Mouse (Mus musculus) monocyte, adult 5-6 weeks (primary cell): ENCODE data around the gene Itgb8. TPM values are rescaled to one million over a fixed set of nuclear protein-coding genes. Genes with fewer than 3 reads are reported as not detected.
A peak's percentile ranks its signal among the peaks of the same experiment; 100 is the strongest.

Experiments
- ATAC-seq: fragments of 153-309, 156-312 bp; replicated peaks from 2 replicates; pipeline ENCODE4 v1.8.0; 2017; ENCODE audit warnings: mild to moderate bottlenecking; ENCODE audit not compliant: low TSS enrichment, insufficient number of reproducible peaks, severe bottlenecking, poor library complexity, low FRiP score
- total RNA-seq: library from RNA; stranded (forward); fragments of 200-1000, 200-491, 200-594 nt; gene quantifications from 3 replicates; pipeline ENCODE4 v1.2.3, GENCODE M21; 2017

Gene Itgb8
- total RNA-seq, 1 experiment from 2014 or later, result not detected

DNA sequence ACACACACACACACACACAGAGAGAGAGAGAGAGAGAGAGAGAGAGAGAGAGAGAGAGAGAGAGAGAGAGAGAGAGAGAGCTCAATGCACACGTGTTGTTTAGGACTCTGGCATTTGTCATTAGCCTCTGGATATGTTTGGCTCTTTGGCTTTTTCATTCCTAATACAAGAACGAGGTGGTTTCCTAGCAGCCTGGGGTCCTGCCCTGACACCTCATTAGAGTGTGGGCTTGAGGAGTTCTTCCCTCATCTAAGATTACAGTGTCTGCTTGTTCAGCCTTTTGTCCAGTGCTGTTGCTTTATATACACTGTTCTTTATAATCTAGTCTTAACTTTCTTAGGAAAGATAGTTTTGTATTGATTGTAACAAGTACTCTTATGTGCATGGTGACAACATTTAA is 27.1 kb downstream of the Itgb8 start:
- ATAC-seq, result no peak

DNA sequence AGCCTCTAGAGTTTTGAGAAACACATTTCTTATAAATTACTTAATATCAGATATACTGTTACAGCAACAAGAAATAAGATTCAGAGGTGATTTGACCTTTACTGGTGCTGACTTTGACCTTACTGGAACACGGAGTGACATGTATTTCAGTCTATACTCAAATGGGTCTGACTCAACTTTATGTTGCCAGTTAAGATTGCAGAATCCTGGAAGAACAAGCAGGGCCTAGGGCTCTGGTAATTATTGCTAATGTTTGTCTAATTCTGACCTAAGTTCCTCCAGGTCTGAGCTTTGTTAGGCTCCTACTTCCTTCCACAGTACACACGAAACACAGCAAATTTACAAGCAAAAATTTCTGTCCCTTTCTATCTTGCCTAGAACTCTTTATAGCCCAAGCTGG is 28.0 kb downstream of the Itgb8 start:
- no peak for ATAC-seq

DNA sequence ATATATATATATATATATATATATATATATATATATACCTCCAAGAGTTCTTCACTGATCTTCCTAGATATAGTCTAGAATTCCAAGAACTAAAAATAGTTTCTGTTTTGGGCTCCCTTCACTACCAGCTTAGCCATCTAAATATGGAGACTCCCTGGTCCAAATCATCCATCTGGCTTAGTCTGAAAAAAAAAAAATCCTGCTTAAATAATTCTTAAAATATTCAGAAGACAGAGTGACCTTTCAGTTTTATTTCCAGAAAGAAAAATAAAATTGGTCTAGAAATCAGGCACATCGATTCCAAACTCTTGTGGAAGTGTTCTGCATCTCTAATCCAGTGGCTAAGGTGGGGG is 28.6 kb downstream of the Itgb8 start:
- ATAC-seq, result no peak

DNA sequence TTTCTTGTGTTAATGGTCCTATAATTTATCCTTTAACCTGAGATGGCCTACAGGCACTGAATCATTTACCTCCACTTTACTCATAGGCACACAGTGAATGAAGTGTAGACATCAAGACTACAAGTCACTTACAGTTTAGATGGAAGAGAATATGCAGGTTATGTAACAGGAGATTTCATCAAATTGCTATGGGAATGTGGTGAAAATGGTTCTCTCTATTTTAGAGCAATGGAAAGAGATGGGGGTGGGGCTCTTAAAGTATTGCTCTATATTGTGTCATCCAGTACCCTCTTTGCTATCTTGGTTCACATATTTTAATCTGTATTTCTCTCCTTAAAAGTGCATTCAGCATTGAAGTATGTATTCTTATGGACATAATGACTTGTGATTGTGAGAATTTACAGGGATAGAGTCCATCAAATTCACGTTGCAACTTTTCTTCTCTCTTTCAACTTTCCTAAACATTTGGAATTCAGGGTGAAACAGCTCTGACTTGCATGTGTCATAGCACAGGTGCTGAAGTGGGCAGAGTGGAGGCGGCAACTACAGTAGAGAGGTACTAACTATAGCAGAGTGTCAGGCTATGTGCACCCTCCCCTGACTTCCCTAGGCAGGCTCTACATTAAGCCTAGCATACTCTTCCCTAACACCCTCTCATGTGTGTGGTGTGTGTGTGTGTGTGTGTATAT is 29.1 kb downstream of the Itgb8 start:
- no peak for ATAC-seq

DNA sequence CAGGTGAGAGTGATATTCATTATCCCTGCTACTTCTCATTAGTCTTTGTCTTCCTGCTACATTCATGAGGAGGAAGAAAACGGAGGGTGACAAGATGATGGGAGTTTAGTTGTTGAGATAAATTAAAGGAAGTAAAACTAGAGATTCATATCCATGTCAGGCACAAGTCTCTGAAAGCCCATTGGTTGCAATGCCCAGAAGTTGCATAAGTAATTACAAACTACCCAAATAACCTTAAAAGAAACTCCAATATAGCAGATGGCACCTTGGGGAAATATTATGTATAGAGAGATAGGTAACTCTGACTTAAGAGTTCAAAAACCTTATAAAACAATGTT is 31.2 kb downstream of the Itgb8 start:
- ATAC-seq, result 0 out of 2 replicates have a peak, but pooled peaks have one; percentile 12

DNA sequence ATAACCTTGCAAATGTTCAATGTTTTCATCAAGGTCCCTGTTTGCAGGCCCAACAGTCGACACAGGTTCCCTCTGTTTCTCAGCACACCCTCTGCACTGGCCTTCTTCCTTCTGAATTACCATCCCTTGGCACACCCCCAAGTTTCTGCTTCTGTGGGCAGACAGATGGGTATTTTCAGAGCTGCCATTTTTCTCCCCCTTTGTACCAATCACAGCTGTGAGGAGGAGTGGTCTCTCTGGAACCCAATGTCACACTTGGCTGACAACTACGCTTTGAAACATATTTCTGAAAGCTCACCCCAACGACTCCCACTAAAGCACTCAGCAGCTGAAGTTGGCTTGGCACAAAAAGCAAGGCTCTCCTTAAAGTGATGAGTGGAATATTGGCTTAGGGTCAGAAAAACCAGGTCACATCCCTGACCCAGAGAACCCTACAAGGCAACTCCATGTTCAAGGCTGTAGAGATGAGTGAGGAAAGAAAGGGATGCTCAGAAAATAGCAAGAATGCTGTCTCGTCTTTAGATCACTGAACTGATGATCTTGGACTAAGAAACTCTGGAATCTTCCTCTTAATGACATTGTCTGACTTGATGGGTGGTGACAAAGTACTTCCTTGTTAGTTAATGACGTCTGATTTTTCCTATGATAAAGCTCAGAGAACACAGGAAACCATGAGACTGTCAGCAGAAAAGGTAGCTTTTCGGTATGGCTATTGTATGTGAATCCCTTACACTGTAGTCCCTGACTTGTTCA is 31.7 kb downstream of the Itgb8 start:
- ATAC-seq, result peak; percentile 30; the same call in 1 of the 2 replicates

DNA sequence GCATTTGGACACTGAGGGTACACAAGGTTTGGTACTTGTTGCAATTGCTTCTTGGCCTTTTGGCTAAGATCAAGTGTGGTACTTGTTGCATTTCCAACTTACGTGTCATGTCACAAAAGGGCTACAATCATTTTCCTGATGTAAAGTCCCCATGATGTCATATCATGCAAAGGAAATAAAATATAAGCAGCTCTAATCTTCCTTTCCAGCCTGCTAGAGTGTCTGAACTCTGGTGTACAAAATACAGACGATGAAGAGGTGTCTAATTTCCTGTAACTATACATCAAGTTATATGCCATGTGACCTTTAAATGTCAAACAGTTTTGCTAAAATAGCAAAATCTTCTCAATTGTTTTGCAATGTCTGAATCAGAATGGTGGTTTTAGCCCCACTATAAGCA is 34.2 kb downstream of the Itgb8 start:
- ATAC-seq, result no peak

DNA sequence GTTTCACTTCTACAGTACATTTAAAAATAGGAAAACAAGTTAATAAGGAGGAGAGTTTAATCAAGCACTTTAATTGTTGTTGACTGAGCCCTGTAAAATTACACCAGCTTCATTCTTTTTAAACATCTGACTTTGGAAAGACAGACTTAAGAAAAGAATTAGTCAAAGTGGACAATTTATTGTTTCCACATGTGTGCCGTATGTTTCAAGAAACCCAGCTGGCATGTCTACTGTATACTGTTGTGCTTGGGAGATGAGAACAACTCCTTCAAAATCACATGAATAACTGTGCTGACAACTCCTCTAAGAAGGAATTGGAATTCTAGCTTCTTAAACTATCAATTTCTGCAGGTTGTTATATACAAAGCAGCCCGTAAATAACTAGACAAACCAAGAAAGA is 35.8 kb downstream of the Itgb8 start:
- ATAC-seq, result no peak

DNA sequence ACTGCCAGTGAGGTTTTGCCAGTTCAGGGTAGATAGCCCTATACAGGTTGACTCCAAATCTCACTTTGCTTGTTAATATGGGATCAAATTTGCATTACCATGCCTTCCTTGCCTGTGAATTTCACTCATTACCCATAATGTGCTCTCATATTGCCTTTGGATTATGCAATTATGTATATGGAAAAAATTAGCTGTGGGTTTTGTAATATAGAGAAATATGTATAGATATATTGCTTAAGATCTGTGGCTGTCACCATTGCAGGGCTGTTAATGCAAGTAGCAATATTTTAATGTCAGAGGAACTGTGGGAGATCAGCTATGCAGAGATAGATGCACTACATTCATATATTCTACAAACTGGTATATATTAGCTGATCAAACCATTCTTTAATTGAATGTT is 43.5 kb downstream of the Itgb8 start:
- no peak for ATAC-seq

DNA sequence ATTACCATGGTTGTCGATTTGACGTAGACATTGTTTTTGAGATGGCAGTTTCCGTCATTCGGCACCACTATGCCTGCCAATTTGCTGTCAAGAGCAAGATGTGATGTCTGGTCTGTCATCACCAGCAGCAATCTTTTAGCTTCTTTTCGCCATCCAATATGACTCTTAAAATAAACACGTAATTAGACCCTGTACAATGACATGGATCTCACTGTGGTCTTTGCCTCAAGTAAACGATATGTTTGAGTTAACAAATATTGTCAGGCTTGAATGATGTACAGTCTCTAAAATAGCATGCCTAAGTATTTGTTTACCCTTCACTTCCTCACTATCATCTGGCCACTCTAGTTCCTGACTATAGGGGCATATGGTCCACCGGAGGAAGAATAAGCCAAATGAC is 48.8 kb downstream of the Itgb8 start:
- no peak for ATAC-seq

DNA sequence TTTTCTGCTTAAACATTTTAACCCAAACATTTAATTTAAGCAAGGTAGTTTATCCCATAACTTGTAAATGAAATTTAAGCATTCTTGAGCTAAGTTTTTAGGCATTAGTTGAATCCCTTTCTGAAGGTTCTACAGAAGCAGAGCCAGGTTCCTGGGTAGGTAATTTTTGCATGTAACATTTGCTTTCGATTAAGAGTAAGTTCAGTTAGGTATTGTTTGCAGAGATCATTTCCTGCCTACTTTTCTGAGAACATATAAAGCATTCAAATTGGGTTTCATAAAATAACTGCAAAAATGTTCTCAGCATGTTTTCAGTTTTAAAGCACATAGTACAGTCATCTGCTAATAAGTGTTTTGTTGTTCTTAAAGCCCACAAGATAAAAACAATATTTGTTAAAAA is 53.2 kb downstream of the Itgb8 start:
- ATAC-seq, result no peak

DNA sequence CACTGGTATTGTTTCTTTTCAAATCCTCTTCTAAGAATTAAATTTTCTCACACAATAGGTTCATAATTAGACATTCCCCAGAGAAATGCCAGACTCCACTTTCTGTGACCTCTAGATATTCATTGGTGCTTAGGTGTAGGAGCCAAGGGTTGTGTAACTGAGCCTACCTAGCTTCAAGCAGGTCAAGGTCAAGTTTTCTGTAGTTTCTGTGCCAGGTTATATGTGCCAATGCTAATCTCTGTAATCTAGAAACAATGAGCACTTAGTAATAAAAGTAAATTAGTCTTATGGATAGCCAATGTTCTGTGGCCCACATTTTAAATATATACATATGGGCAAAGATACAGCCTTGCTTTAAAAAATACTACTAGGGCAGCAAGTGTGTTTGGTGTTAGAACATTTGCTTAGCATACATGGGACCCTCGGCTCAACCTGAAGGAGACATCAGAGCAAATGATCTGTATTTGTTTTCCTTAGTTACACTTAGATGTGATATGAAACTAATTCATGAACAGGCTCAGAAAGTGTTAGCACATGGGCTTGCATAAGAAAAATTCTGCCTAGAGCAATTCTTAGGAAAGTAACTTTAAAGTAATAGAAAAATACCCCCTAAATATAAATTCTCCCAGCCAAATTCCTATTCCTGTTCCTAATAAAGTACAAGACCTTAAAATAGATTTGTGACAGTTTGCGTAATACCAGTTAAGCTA is 56.2 kb downstream of the Itgb8 start:
- ATAC-seq, result no peak

DNA sequence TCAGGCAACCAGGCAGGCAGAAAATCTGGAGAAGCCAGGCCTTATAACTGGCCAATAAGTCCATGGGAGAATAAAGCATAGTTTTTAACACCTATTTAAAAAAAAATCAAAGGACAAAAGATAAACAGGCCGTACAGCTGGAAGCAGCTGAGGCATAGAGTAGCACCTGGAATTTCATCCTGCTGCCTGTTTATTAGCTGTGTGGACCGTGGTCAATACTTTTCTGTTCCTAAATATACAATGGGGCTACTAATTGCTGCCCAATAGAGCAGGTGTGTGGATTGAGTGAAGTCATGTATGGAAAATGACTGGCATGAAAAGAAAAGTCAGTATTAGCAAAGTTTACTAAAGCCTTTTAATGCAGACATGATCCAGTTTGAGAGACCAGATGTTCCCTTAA is 62.6 kb downstream of the Itgb8 start:
- ATAC-seq, result no peak

DNA sequence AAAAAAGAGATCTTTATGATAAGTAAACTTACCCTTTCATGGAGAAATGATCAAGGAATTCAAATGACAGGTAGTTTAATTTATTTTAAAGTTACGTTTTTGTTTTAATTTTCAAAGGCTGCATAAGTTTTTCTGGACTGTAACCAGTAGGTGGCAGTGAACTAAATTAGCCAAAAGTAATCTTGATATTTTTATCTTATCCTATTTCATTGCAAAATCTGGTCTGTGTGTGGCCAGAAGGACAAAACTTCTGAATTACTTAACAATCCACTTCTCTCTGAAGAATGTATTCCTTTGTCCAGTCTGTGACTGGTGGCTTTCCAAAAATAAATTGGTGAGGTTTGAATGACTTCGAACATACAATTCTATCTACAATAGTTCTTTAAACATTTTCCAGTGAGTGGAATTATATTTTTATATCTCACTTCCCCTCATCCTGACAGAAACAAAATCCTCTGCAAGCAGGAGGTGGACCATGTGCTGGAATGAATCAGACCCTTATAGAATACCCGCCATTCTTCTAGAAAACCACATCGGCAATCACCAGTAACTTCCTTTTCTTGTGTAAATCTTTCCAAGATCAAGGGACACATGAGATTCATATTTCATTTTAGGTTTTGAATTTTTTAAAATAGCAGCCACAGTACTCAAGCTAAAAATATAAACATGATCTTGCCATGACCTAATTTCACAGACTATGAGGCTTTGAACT is 68.6 kb downstream of the Itgb8 start:
- ATAC-seq, result no peak

DNA sequence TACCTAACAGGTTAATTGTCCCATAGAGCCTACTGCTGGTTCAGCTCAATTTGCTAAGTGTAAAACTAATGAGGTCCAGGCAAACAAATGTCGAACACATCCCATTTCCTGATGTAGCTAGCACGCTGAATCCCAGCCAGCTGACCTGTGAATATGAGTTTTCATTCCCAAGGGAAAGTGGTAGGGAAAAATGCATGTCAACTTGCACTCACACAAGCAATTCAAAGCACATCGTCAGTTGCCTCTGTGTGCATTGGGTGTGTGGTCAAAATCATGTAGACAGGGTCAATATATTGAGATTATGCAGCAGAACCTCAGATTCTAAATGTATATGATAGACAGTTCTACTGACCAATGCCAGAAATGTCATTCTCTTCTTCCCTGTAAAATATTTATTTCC is 69.5 kb downstream of the Itgb8 start:
- ATAC-seq, result no peak

DNA sequence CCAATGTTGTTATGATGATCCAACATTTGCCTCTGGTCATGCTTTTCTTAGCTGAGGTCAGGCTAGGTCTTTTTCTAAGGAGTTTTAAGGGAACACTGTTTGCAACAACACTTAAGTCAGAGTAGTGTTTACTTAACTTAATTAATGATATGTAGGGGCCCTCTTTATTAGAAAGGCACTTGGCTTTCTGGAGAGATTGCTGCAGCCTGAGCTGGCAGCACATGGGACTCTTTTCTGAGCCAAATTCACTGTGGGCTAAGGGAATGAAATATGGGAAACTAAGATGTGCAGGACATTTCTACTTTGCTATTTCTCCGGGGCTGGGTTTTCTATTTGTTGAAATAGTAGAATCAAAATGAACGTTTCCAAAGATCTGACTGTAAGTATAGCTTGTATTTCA is 73.5 kb downstream of the Itgb8 start:
- ATAC-seq, result no peak

DNA sequence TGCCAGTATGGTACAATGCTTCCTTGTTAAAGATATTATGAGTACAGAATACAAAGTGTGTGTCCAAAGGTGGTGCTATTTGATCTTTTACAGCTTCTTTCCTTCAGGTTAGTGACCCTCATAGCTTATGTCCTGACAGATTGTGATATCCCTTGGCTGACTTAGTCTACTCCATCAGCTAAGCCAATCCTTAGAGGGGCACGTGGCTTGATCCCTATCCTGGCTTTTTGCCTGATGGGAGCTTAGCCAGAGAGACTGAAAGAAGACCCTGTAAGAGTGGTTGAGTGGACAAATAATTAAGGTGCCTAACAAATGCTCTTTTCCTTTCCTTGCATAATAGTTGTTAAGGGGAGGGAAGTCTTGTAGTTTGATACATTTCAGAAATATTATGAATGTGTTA is 73.9 kb downstream of the Itgb8 start:
- ATAC-seq, result no peak

DNA sequence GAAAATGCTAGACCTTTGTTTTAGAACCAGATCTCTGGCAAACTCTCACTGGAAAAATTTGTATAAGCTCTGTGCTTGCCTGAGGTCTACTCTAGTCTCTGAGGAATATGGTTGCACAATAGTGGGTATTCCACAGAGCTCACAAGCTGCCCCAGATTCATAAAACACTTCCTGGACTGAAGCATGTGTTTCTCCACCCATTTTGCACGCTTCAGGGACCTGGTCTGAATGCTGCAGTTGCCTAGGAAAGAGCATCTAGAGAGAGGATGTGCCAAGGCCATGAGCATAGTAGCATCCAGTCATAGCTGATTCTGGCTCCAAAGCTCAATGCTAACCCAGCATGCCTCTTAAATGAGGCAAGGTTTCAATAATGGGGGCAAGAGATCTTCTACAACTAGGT is 74.4 kb downstream of the Itgb8 start:
- no peak for ATAC-seq

DNA sequence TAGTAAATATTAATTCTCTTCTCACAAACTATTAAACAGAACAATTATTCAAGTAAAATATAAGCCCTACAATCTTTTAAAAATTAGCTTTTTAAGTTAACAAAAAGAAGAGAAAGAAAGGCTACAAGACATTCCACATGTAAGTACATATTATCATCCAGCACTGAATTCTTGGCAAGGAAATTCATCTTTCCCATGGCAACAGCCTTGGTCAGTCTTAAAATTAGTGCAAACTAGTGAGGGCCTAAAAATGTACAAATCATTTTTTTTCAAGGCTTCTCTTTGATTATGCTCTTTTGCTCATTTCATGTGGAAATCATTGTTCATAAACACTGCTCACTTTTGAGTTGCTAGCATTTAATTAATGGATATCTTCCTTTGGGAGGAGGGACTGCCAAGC is 77.8 kb downstream of the Itgb8 start:
- ATAC-seq, result no peak
